Mouse (Mus musculus) midbrain, embryonic 10.5 days (tissue): ENCODE measurements around the gene Fam76b. TPM values are rescaled to one million over a fixed set of nuclear protein-coding genes. Genes with fewer than 3 reads are reported as not detected.

Experiments used
- polyA plus RNA-seq: library from polyadenylated mRNA; unstranded; fragments of >200 nt; fragmentation: Nextera tagmentation; extraction: Ambion mirVana; gene quantifications from 2 replicates; pipeline ENCODE4 v1.2.1, GENCODE M21; 2016

The Fam76b gene
- polyA plus RNA-seq, 1 experiment from 2014 or later = 23.4 TPM

Other genes with a start within 250 kb of the Fam76b start
- gene Mtmr2, start 79.3 kb upstream of the Fam76b start, polyA plus RNA-seq = 76.8 and 78.1 TPM in 2 replicates
- gene Cep57, start 609 bp upstream of the Fam76b start, polyA plus RNA-seq = 61.5 and 62.4 TPM in 2 replicates